Mouse (Mus musculus) myocyte (in vitro differentiated cells): ENCODE data around the gene Rab11fip4. TPM values are rescaled to one million over a fixed set of nuclear protein-coding genes. Genes with fewer than 3 reads are reported as not detected.
A peak's percentile ranks its signal among the peaks of the same experiment; 100 is the strongest.

ENCODE experiments used
- H3K27me3 ChIP-seq: one replicate; pipeline ENCODE4 v1.6.1; 2011; ENCODE audit not compliant: control insufficient read depth, insufficient read depth, insufficient read length
- H3K36me3 ChIP-seq: one replicate; pipeline ENCODE4 v1.6.1; 2011; ENCODE audit not compliant: control insufficient read depth, insufficient read depth
- H3K4me2 ChIP-seq: one replicate; pipeline ENCODE4 v1.6.1; 2011; ENCODE audit warnings: low read depth, control low read depth
- H3K4me3 ChIP-seq: one replicate; pipeline ENCODE4 v1.5.1; 2011; ENCODE audit warnings: mild to moderate bottlenecking, control low read depth, moderate library complexity
- H3K79me2 ChIP-seq: one replicate; pipeline ENCODE4 v1.6.1; 2011; ENCODE audit not compliant: control insufficient read depth, insufficient read depth
- H3ac ChIP-seq: one replicate; pipeline ENCODE4 v1.6.1; 2011; ENCODE audit not compliant: control insufficient read depth, insufficient read length
- MAX ChIP-seq: IDR thresholded peaks from one replicate; pipeline ENCODE4 v1.6.1; 2011; ENCODE audit warnings: low read depth, mild to moderate bottlenecking, control low read depth
- MYOD1 ChIP-seq, 3 experiments: IDR thresholded peaks; one replicate each; pipeline ENCODE4 v1.6.1; 2011; ENCODE audit warnings: control low read depth in 2 of 3, low read depth in 2 of 3, mild to moderate bottlenecking in 2 of 3, moderate library complexity in 1 of 3; ENCODE audit not compliant: insufficient read length in 2 of 3, control insufficient read depth in 1 of 3
- MYOG ChIP-seq, 3 experiments: IDR thresholded peaks; one replicate each; pipeline ENCODE4 v1.6.1; 2011; ENCODE audit warnings: control low read depth in 2 of 3, low read depth in 2 of 3, mild to moderate bottlenecking in 2 of 3; ENCODE audit not compliant: insufficient read length in 2 of 3, control insufficient read depth in 1 of 3, insufficient read depth in 1 of 3
- POLR2A ChIP-seq: IDR thresholded peaks from one replicate; pipeline ENCODE4 v1.6.1; 2011; ENCODE audit warnings: low read depth, mild to moderate bottlenecking, control low read depth, moderate library complexity; ENCODE audit not compliant: insufficient read length
- POLR2AphosphoS2 ChIP-seq: IDR thresholded peaks from one replicate; pipeline ENCODE4 v1.6.1; 2011; ENCODE audit warnings: low read depth, control low read depth; ENCODE audit not compliant: insufficient read length
- REST ChIP-seq: IDR thresholded peaks from one replicate; pipeline ENCODE4 v1.6.1; 2011; ENCODE audit warnings: mild to moderate bottlenecking, control low read depth, moderate library complexity; ENCODE audit not compliant: insufficient read depth, insufficient read length
- SRF ChIP-seq: IDR thresholded peaks from one replicate; pipeline ENCODE4 v1.6.1; 2011; ENCODE audit warnings: low read depth; ENCODE audit not compliant: control insufficient read depth, insufficient read length
- TCF3 ChIP-seq: IDR thresholded peaks from one replicate; pipeline ENCODE4 v1.6.1; 2011; ENCODE audit warnings: low read depth, control low read depth; ENCODE audit not compliant: insufficient read length
- polyA plus RNA-seq: library from polyadenylated mRNA; unstranded; fragments of >200 nt; fragmentation: generic; extraction: Trizol; gene quantifications from one replicate; pipeline ENCODE4 v1.2.1, GENCODE M21; 2012; ENCODE audit warnings: missing spikeins

Gene Rab11fip4
- polyA plus RNA-seq, 1 experiment: 0.04 TPM

GRCm38 (mm10) chr11:79740740-79741512, 149.9 kb downstream of the Rab11fip4 start:
- no peaks in the 10 kb centered on the region for H3K36me3 ChIP-seq
- H3K4me2 ChIP-seq: peak overlapping the region; percentile 18
- TF ChIP-seq MYOG (IDR thresholded peaks at IDR 0.05; ENCODE audit: control insufficient read depth in 1 of 3, insufficient read depth in 1 of 3, insufficient read length in 2 of 3, low read depth in 2 of 3) (peak in 1 of 3 experiments; percentile 28), TCF3 (no peak)
- H3ac ChIP-seq: no peak overlapping the region
- no peaks in the 10 kb centered on the region for H3K79me2 ChIP-seq
- H3K27me3 ChIP-seq: no peaks in the 10 kb centered on the region
- no peak overlapping the region for H3K4me3 ChIP-seq

- H3K79me2 ChIP-seq: no peaks in the 10 kb centered on the region
- H3ac ChIP-seq: no peak overlapping the region
- H3K36me3 ChIP-seq: no peaks in the 10 kb centered on the region
- H3K27me3 ChIP-seq: no peaks in the 10 kb centered on the region
- no peak overlapping the region for H3K4me2 ChIP-seq
- no peak for TF ChIP-seq POLR2A
- peak; percentile 7 for TF ChIP-seq POLR2AphosphoS2
- no peak for TF ChIP-seq MAX
- no peak for TF ChIP-seq SRF
- no peak for TF ChIP-seq MYOG (IDR thresholded peaks at IDR 0.05; ENCODE audit: control insufficient read depth in 1 of 3, insufficient read depth in 1 of 3, insufficient read length in 2 of 3, low read depth in 2 of 3)
- no peak for TF ChIP-seq TCF3
- no peak for TF ChIP-seq REST
- TF ChIP-seq MYOD1 (IDR thresholded peaks at IDR 0.05; ENCODE audit: control insufficient read depth in 1 of 3, insufficient read length in 2 of 3, low read depth in 2 of 3): no peak
- H3K4me3 ChIP-seq: no peak overlapping the region
Observed at GRCm38 (mm10) chr11:79746552-79747102, 155.6 kb downstream of the Rab11fip4 start.

Other genes with a start within 250 kb of the Rab11fip4 start
- gene Omg, start 87.1 kb upstream of the Rab11fip4 start, polyA plus RNA-seq: 0.05 TPM
- 0.26 TPM for gene Evi2b, start 67.5 kb upstream of the Rab11fip4 start, polyA plus RNA-seq
- 0.06 TPM for gene Evi2, start 60.6 kb upstream of the Rab11fip4 start, polyA plus RNA-seq
- 10.7 TPM for gene Evi2a, start 60.6 kb upstream of the Rab11fip4 start, polyA plus RNA-seq